Mouse (Mus musculus) forebrain, embryonic 14.5 days (tissue): ENCODE measurements at regions not wholly inside any gene's neighbourhood (a gene's known extent, or its start where the extent isn't known, plus 50 kb on each side); places are given as distances from the start of the nearest gene placed in this dataset.
A peak's percentile ranks its signal among the peaks of the same experiment; 100 is the strongest.

Experiments used
- ATAC-seq: fragments of 200-750 bp; cut with Nextera tagmentation; 2 replicates; pipeline ENCODE4 v1.8.0; 2017; ENCODE audit warnings: mild to moderate bottlenecking, moderate library complexity
- DNase-seq: peaks from one replicate; pipeline ENCODE4 v3.0.0-alpha.2; 2015; ENCODE audit warnings: low spot score
- H3K27ac ChIP-seq: fragments of 300-500 bp; sonication (generic); 2 replicates; pipeline ENCODE4 v1.5.1; 2014; ENCODE audit warnings: low read depth, mild to moderate bottlenecking, control low read depth, low read length, moderate library complexity
- H3K27me3 ChIP-seq: fragments of 300-500 bp; sonication (generic); replicated peaks from 2 replicates; pipeline ENCODE4 v1.6.1; 2014; ENCODE audit warnings: low read length, control low read depth, mixed read lengths; ENCODE audit not compliant: control insufficient read depth, insufficient read depth
- H3K36me3 ChIP-seq: fragments of 300-500 bp; sonication (generic); 2 replicates; pipeline ENCODE4 v1.6.1; 2014; ENCODE audit warnings: low read length, control low read depth; ENCODE audit not compliant: control insufficient read depth, insufficient read depth
- H3K4me1 ChIP-seq: fragments of 300-500 bp; sonication (generic); 2 replicates; pipeline ENCODE4 v1.6.1; 2014; ENCODE audit warnings: antibody characterized with exemption, low read length, control low read depth; ENCODE audit not compliant: control insufficient read depth, insufficient read depth
- H3K4me2 ChIP-seq: fragments of 300-500 bp; sonication (generic); 2 replicates; pipeline ENCODE4 v1.6.1; 2014; ENCODE audit warnings: mild to moderate bottlenecking, control low read depth, low read length
- H3K4me3 ChIP-seq: fragments of 300-500 bp; sonication (generic); 2 replicates; pipeline ENCODE4 v1.5.1; 2014; ENCODE audit warnings: low read depth, low read length, control low read depth
- H3K9ac ChIP-seq: fragments of 300-500 bp; sonication (generic); 2 replicates; pipeline ENCODE4 v1.6.1; 2014; ENCODE audit warnings: mild to moderate bottlenecking, low read length, control low read depth, moderate library complexity
- H3K9me3 ChIP-seq: fragments of 300-500 bp; sonication (generic); replicated peaks from 2 replicates; pipeline ENCODE4 v1.6.1; 2016; ENCODE audit warnings: low read length, control low read depth, mixed read lengths; ENCODE audit not compliant: control insufficient read depth
- WGBS: fragments of 180-500 bp; shearing (Covaris S2); extraction: QIAGEN DNeasy Blood & Tissue Kit; methylation state at CpG from one replicate; pipeline ENCODE4 v1.1.7; 2014; 5-methylcytosine and 5-hydroxymethylcytosine counted together

GRCm38 (mm10) chr10:98388543-98388942 lies 525.7 kb upstream of the Atp2b1 start:
- Histone ChIP-seq H3K9me3 (no peaks in the 10 kb centered on the region), H3K36me3 (no peaks in the 10 kb centered on the region), H3K27ac (no peak overlapping the region), H3K27me3 (no peaks in the 10 kb centered on the region), H3K9ac (no peak overlapping the region), H3K4me2 (no peak overlapping the region), H3K4me3 (no peak overlapping the region), H3K4me1 (no peaks in the 10 kb centered on the region)
- DNase-seq (no peak), ATAC-seq (no peak)

- no peak overlapping the region for H3K27ac ChIP-seq
- H3K4me2 ChIP-seq = 0 out of 2 replicates have a peak overlapping the region, but pooled peaks have one; percentile 6
- H3K4me3 ChIP-seq = no peak overlapping the region
- 0% methylated on average over 1 of the region's 1 CpGs for WGBS
- peak; percentile 81 for DNase-seq
- H3K36me3 ChIP-seq = no peaks in the 10 kb centered on the region
- H3K9ac ChIP-seq = no peak overlapping the region
- no peaks in the 10 kb centered on the region for H3K27me3 ChIP-seq
- peaks cover 8% of the 10 kb centered on the region; the same call in 1 of the 2 replicates for H3K4me1 ChIP-seq
- H3K9me3 ChIP-seq = no peaks in the 10 kb centered on the region
- ATAC-seq = peak; percentile 92
These were observed 514.3 kb upstream of the Atp2b1 start for GRCm38 (mm10) chr10:98399864-98400263.

GRCm38 (mm10) chr10:98417807-98418743 lies 496.1 kb upstream of the Atp2b1 start:
- Histone ChIP-seq H3K4me3 (no peak overlapping the region), H3K27me3 (no peaks in the 10 kb centered on the region), H3K9me3 (no peaks in the 10 kb centered on the region), H3K36me3 (no peaks in the 10 kb centered on the region), H3K4me1 (no peaks in the 10 kb centered on the region), H3K27ac (no peak overlapping the region), H3K9ac (no peak overlapping the region), H3K4me2 (no peak overlapping the region)
- 66% methylated on average over 16 of the region's 17 CpGs for WGBS
- DNase-seq = peak; percentile 58
- peak; percentile 92 for ATAC-seq

GRCm38 (mm10) chr10:98424450-98424849 lies 489.8 kb upstream of the Atp2b1 start:
- 86% methylated on average over 1 of the region's 1 CpGs for WGBS
- no peaks in the 10 kb centered on the region for H3K4me1 ChIP-seq
- ATAC-seq = no peak
- no peak overlapping the region for H3K27ac ChIP-seq
- H3K36me3 ChIP-seq = no peaks in the 10 kb centered on the region
- H3K9me3 ChIP-seq = no peaks in the 10 kb centered on the region
- H3K9ac ChIP-seq = no peak overlapping the region
- H3K4me2 ChIP-seq = no peak overlapping the region
- H3K4me3 ChIP-seq = no peak overlapping the region
- no peak for DNase-seq
- H3K27me3 ChIP-seq = no peaks in the 10 kb centered on the region

- Histone ChIP-seq H3K9ac (no peak overlapping the region), H3K4me3 (no peak overlapping the region), H3K9me3 (no peaks in the 10 kb centered on the region), H3K27ac (no peak overlapping the region), H3K4me2 (no peak overlapping the region), H3K4me1 (no peaks in the 10 kb centered on the region), H3K27me3 (no peaks in the 10 kb centered on the region), H3K36me3 (no peaks in the 10 kb centered on the region)
- ATAC-seq (no peak), DNase-seq (no peak)
- 96% methylated on average over 3 of the region's 3 CpGs for WGBS
These were observed 479.2 kb upstream of the Atp2b1 start for GRCm38 (mm10) chr10:98434974-98435373.

GRCm38 (mm10) chr10:98461538-98461937 lies 452.7 kb upstream of the Atp2b1 start:
- DNase-seq (no peak), ATAC-seq (no peak)
- Histone ChIP-seq H3K9me3 (no peaks in the 10 kb centered on the region), H3K27ac (no peak overlapping the region), H3K4me3 (no peak overlapping the region), H3K4me1 (no peaks in the 10 kb centered on the region), H3K27me3 (no peaks in the 10 kb centered on the region), H3K4me2 (no peak overlapping the region), H3K36me3 (no peaks in the 10 kb centered on the region), H3K9ac (no peak overlapping the region)
- WGBS = 79% methylated on average over 2 of the region's 2 CpGs

- no peaks in the 10 kb centered on the region for H3K27me3 ChIP-seq
- H3K4me3 ChIP-seq = no peak overlapping the region
- H3K9ac ChIP-seq = no peak overlapping the region
- 87% methylated on average over 3 of the region's 3 CpGs for WGBS
- H3K27ac ChIP-seq = no peak overlapping the region
- no peak overlapping the region for H3K4me2 ChIP-seq
- DNase-seq (no peak), ATAC-seq (no peak)
- H3K4me1 ChIP-seq = no peaks in the 10 kb centered on the region
- H3K9me3 ChIP-seq = no peaks in the 10 kb centered on the region
- H3K36me3 ChIP-seq = no peaks in the 10 kb centered on the region
These were observed 439.6 kb upstream of the Atp2b1 start for GRCm38 (mm10) chr10:98474581-98474980.

GRCm38 (mm10) chr10:98485751-98486681 lies 428.2 kb upstream of the Atp2b1 start:
- Histone ChIP-seq H3K4me1 (no peaks in the 10 kb centered on the region), H3K4me2 (no peak overlapping the region), H3K9me3 (no peaks in the 10 kb centered on the region), H3K36me3 (no peaks in the 10 kb centered on the region), H3K27me3 (no peaks in the 10 kb centered on the region), H3K9ac (no peak overlapping the region), H3K27ac (no peak overlapping the region; the same call in 1 of the 2 replicates), H3K4me3 (no peak overlapping the region)
- ATAC-seq = peak; percentile 70; the same call in 1 of the 2 replicates
- 83% methylated on average over 20 of the region's 20 CpGs for WGBS
- peak; percentile 67 for DNase-seq
